Mouse (Mus musculus): ENCODE data around the gene Btnl1. TPM values are rescaled to one million over a fixed set of nuclear protein-coding genes. Genes with fewer than 3 reads are reported as not detected.

The Btnl1 gene
- not detected for total RNA-seq (2021)
- polyA plus RNA-seq (2012; rRNA removed) = not detected in 2 replicates
- long read RNA-seq = 0 reads

- DNase-seq = no peak
These were observed at the start of gene Btnl1 for GRCm38 (mm10) chr17:34376847-34377246. Btnl1 (plus strand) TSS chr17:34377132.

DNA sequence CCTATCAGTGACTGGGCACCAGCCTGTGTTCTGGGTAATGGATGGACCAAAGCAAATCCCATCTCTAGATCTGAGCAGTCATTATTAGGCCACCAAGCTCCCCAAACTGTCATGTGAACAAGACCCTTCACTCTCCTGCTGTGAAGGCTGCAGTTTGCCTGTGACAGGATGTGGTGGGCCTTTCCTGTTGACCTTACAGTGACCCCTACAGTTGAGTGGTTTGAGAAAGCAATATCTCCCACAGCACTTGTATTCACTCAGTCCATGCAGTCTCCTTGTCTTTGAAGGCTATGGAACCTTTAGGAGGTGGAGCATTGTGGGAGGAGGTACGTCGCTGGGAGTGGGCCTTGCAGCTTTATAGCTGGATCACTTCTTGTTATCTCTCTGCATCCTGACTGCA lies 47.1 kb upstream of the Btnl1 start:
- no peak for DNase-seq

DNA sequence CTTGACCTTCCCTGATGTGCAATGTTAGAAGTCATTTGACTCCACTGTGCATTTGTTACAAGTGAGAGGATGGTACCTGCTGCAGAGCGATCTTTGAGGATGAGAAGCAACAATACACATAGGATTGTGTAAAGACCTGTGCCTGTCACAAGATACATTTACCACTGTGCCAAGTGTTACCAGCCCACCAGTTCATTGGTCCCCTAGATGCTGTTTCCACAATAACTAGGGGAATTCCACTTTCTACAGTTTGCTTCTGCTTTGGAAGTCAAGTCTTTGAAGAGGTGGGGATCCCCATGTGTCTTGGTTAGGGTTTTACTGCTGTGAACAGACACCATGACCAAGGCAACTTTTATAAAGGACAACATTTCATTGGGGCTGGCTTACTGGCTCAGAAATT lies 45.7 kb upstream of the Btnl1 start:
- no peak for DNase-seq

- DNase-seq = peak; percentile 10
These were observed 36.1 kb upstream of the Btnl1 start for GRCm38 (mm10) chr17:34340619-34341402.

DNA sequence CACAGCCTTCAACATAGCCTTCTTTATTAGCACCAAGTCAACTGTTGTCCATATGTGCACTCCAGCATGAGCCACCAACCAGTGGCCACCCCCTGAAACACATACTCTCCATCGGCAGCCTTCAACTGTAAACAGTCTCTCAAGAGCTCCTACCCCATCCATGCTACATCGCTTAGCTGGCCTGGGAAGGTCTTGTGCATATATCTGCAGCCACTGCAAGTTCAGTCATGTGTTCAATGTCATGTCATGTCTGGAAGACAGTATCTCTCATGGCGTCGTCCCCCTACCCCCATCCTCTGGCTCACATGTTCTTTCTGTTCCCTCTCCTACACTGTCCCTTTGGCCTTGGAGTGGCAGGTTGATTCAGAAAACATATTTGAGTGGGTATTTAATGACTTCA lies 32.0 kb upstream of the Btnl1 start:
- no peak for DNase-seq

DNA sequence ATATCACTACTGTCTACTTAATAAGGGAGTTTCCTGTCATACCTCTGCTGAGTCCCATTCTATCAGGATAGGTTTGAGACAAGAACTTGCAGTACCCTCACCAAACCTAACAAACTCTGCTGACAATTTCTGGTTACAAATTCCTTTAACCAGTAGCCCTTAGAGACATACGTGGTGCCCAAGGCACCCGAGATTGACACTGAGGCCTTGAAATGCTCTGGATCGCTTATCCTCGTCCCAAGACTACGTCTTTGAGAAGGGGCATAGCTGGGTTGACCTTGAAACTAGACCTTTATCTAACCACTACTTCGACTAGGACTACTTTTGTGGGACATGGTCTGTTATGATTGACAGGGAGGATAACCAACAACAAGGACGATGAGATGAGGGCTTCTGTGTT lies 31.4 kb upstream of the Btnl1 start:
- DNase-seq = no peak

DNA sequence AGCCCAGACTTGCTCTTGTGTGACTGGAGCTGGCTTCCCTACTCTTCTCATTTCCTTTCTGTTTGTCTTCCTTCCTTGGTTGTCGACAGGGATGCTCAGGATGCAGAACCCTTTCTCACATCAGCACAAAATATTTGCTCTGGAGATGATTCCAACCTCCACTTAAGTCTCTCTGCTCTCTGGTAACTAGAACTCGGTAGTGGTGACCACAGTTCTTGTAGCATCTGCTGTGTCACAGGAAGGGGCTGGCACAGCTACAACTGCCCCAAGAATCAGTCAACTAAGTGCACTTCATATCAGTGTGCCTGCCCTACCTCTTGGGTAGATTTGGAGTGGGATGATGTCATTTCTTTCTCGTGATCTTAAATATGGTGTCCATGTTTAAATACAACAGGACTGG lies 30.9 kb upstream of the Btnl1 start:
- no peak for DNase-seq

DNA sequence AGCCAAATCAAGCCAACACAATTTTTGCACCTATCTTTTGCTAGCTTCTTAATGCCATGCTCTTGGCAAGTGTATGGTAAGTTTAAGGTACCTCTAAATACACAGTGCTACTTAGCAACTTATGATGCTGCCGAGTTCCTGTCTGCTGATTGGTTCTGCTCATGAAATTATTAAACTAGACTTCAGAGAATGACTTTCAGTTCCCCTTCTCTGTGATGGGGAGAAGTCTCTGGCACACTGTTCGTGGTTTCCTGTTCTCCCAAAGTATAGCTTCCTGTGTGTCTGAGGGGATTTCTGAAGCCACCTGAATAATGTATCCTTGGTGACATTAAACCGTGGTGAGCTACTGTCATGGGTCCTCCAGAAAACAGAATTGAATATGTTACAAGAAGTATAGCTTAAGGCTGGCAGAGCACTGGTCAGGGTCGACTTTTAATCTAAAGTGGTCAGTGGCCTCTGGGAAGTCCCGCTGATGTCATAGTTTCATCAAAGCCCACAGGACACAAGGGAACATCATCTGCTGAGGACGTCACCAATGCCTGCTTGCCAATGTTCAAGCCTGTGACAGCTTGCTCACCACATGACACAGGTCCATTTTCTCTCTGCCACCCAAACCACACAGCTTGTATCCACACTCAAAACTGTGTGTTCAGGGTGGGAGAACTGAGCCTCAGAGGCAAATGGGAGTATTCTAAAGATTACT lies 29.2 kb upstream of the Btnl1 start:
- DNase-seq = peak; percentile 31

GRCm38 (mm10) chr17:34349429-34349828 lies 27.5 kb upstream of the Btnl1 start:
- peak; percentile 60 for DNase-seq

DNA sequence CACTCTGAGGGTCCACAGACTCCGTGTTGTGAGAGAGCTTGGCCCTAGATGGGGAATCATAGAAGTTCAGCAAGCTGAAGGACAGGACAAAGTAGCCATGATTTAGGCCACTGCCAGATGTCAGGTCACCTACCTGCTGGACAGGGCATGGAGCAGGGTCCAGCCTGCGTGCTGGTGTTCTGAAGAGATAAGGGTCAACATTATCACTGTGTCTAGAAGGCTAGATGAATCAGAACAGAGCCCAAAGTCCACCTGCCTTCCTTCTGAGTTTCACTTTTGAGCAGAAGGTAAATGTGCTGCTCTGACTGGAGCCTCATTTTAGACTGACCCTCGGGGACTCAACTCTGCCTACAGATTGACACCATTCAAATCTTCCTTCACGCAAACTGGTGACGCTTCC lies 22.4 kb upstream of the Btnl1 start, which contains the start of gene Btnl2:
TSS of gene Btnl2 (plus strand) at position 284 of the 400 bp plus-strand sequence.
- no peak for DNase-seq

- DNase-seq = no peak
These were observed 22.0 kb upstream of the Btnl1 start for GRCm38 (mm10) chr17:34354940-34355339.

DNA sequence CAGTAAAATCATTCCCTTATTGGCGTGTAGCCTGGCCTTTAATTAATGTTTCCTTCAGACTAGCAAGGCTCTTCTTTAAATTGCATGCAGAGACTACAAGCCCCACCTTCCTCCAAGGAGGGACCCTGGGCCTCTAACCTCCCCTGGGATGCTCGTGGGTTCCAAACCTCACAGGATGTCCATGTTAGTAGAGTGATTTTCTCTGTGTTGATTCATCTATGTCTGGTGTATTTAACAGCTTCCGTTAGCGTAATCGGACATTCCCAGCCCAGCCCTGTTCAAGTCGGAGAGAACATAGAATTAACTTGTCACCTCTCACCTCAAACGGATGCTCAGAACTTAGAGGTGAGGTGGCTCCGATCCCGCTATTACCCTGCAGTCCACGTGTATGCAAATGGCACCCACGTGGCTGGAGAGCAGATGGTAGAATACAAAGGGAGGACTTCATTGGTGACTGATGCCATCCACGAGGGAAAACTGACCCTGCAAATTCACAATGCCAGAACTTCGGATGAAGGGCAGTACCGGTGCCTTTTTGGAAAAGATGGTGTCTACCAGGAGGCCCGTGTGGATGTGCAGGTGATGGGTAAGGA lies 13.9 kb upstream of the Btnl1 start:
- no peak for DNase-seq

- DNase-seq = no peak
These were observed 13.1 kb upstream of the Btnl1 start for GRCm38 (mm10) chr17:34363676-34364310.

DNA sequence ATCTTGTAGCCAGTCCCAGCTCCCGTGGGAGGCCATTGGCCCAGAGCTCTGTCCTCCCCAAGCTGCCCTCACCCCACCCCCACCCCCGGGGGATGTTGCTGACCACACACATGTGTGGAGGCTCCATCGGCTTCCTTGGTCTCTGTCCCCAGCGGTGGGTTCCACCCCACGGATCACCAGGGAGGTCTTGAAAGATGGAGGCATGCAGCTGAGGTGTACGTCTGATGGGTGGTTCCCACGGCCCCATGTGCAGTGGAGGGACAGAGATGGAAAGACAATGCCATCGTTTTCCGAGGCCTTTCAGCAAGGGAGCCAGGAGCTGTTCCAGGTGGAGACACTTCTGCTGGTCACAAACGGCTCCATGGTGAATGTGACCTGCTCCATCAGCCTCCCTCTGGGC lies 11.9 kb upstream of the Btnl1 start:
- DNase-seq = no peak

DNA sequence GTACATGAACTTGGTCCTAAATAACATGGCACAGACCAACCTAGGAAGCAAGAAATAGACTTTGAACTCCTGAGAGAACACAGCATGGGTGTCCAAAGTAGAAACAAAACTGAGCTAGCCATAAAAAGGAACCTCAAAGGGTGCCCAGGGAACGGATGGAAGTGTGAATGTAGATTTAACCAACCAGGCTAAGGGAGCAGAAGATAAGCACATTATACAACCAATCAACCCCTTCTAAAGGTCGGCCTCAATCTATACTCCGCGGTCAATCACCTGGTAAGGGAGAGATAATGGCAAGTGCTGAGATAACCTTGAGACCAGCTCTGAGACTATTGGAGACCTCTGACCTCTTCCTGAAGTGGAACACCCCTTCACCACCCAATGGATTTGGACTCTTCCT lies 6.4 kb upstream of the Btnl1 start:
- no peak for DNase-seq

- DNase-seq = no peak
These were observed 3.8 kb upstream of the Btnl1 start for GRCm38 (mm10) chr17:34373055-34373709.

- DNase-seq = no peak
These were observed 698 bp downstream of the Btnl1 start for GRCm38 (mm10) chr17:34377450-34378209.

DNA sequence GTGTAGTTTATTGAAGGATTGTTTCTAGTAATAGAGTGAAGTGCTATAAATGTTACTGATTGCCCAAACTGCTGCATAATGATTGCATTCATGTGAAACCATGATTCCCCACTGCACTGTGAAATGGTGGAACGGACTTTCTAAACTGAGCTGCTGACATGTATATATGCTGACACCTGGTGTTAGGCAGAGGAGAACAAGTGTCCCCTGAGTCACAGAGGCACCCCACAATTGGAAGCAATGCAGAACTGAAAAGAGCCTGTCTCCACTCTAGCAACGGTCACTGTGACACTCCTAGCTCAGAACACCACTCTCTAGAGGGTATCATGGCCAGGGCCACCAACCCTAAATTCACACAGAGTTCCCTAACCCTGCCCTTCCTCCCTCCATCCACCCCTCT lies 1.8 kb downstream of the Btnl1 start:
- DNase-seq = no peak

- DNase-seq = no peak
These were observed 2.5 kb downstream of the Btnl1 start for GRCm38 (mm10) chr17:34379451-34379850.

DNA sequence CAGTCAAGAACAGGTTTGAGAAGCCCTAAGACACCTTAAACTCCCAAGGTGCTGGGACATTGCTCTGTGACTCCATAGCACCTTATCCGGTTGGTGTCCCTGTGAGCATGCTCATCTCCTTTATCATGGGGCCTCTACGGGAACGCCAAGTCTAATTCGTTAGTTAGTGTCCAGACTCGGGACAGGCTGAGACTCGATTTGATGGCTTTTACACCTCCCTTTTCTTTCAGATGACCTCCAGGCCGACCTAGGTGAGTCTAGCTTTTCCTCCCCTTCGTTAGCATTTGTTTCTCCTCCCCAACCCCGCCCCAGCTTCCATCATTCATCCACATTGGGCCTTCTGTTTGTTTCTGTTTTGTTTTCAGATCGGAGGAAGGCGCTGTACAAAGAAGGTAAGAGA lies 4.9 kb downstream of the Btnl1 start:
- no peak for DNase-seq

GRCm38 (mm10) chr17:34383212-34383611 lies 6.3 kb downstream of the Btnl1 start:
- DNase-seq = no peak
